Mouse (Mus musculus): ENCODE measurements at regions not wholly inside any gene's neighbourhood (a gene's known extent, or its start where the extent isn't known, plus 50 kb on each side); places are given as distances from the start of the nearest gene placed in this dataset.

DNA sequence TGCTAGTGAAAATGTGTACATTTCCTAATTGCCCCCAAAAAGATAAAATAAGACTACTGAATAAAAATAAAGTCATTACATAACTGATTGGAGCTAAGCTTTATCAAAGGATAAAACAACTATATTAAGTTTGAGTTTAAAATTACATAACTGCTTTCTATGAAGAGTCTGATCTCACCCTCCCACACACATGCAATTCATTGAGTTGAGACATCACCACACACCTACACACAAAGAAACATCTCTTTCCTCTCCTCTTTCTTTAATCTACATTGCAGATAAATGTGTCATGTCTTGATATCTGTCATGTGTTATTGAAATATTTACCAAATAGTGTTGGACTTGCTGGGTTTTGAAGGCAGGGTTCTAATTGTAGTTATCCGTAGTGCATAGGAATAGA lies 186.8 kb upstream of the Grm3 start:
- TF ChIP-seq CTCF (IDR thresholded peaks at IDR 0.05; ENCODE audit: low read depth, low read length), result no peak
- TF ChIP-seq POLR2A (IDR thresholded peaks at IDR 0.05; ENCODE audit: extremely low read depth, insufficient read depth, low read length), result no peak
